Mouse (Mus musculus) MN1 (cell line): ENCODE data around the gene Tmem107.
A peak's percentile ranks its signal among the peaks of the same experiment; 100 is the strongest.

Experiments
- DNase-seq: peaks from one replicate; pipeline ENCODE4 v3.0.0-alpha.2; 2016; ENCODE audit warnings: low spot score

Gene Tmem107

GRCm38 (mm10) chr11:69106842-69107241, 36.2 kb downstream of the Tmem107 start:
- no peak for DNase-seq

- DNase-seq: no peak
Observed at GRCm38 (mm10) chr11:69107676-69108075, 37.1 kb downstream of the Tmem107 start.

GRCm38 (mm10) chr11:69108223-69108622, 37.6 kb downstream of the Tmem107 start:
- no peak for DNase-seq

GRCm38 (mm10) chr11:69109032-69109900, 38.7 kb downstream of the Tmem107 start:
- DNase-seq: no peak

- peak; percentile 90 for DNase-seq
Observed at GRCm38 (mm10) chr11:69110319-69111046, 39.9 kb downstream of the Tmem107 start.

- no peak for DNase-seq
Observed at GRCm38 (mm10) chr11:69111051-69111810, 40.6 kb downstream of the Tmem107 start.

GRCm38 (mm10) chr11:69111865-69112264, 41.3 kb downstream of the Tmem107 start:
- DNase-seq: no peak

- DNase-seq: no peak
Observed at GRCm38 (mm10) chr11:69114018-69114417, 43.4 kb downstream of the Tmem107 start.

- no peak for DNase-seq
Observed at GRCm38 (mm10) chr11:69114621-69115020, 44.0 kb downstream of the Tmem107 start.

- DNase-seq: no peak
Observed at GRCm38 (mm10) chr11:69116843-69117242, 46.2 kb downstream of the Tmem107 start.

GRCm38 (mm10) chr11:69117737-69118695, 47.4 kb downstream of the Tmem107 start:
- DNase-seq: peak; percentile 54

GRCm38 (mm10) chr11:69118765-69119164, 48.2 kb downstream of the Tmem107 start:
- peak; percentile 91 for DNase-seq

- DNase-seq: no peak
Observed at GRCm38 (mm10) chr11:69119446-69120155, 49.0 kb downstream of the Tmem107 start.

- DNase-seq: peak; percentile 43
Observed at GRCm38 (mm10) chr11:69120221-69121000, 49.8 kb downstream of the Tmem107 start, which contains the start of gene Hes7. Gene Hes7, plus strand, starts transcription at chr11:69120404.

GRCm38 (mm10) chr11:69121001-69121740, 50.6 kb downstream of the Tmem107 start:
- peak; percentile 41 for DNase-seq

- DNase-seq: peak; percentile 38
Observed at GRCm38 (mm10) chr11:69121741-69122335, 51.2 kb downstream of the Tmem107 start.

GRCm38 (mm10) chr11:69122336-69122951, 51.8 kb downstream of the Tmem107 start, which contains the start of gene 9130213A22Rik:
Gene 9130213A22Rik, minus strand, starts transcription at chr11:69122589.
- peak; percentile 85 for DNase-seq
